Mouse (Mus musculus): Measurements from ENCODE around the gene Ngdn. TPM values are rescaled to one million over a fixed set of nuclear protein-coding genes. Genes with fewer than 3 reads are reported as not detected.
"Not testable (repeated sequence)": the region's sequence is repeated elsewhere in the genome, so short reads cannot be mapped to it uniquely, and the experiment has no call there.

Gene Ngdn
- polyA plus RNA-seq, 1 experiment from 2014 or later = 43.7 TPM

DNA sequence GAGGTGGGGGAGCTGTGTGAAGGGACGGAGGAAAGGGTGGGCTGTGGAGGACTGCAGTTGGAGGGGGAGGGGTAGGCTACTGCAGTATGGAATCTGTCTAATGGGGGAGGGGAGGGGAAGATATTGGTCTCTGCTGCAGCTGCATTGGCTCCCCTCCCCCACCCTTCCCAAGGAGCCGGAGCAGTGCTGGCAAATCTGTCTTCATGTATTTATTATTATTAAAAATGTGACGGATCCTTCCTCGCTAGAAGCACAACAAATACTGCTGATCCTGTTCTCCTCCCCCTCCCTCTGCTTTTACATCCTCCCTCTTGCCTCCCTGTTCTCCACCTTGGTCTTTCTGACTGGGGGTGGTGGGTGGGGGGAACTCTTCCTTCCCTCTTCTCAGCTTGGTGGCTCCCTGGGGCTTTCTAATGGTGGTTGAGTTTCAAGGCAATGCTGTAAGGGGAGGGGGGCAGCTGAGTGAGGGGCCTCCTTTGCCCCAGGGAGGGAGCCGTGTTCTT lies 13.1 kb downstream of the Ngdn start:
- no peak for TF ChIP-seq CTCF (IDR thresholded peaks at IDR 0.05)
- no peaks in the 10 kb centered on the region for H3K27me3 ChIP-seq
- ATAC-seq (no peak), DNase-seq (ENCODE audit: low read depth, low spot score) (no peak)
- POLR2A ChIA-PET = interaction anchor here (0.7 kb wide), 1 partner anchor 56 kb away, joined by 4 read pairs; no protein-coding TSS in a partner anchor
- in situ Hi-C loops (cut with MboI; ENCODE audit: low pct_unique_long_range_greater_than_20kb) = loop anchor here (5.0 kb wide), 1 partner anchor 54 kb away; no protein-coding TSS in a partner anchor
- CTCF ChIA-PET = interaction anchor here (1.2 to 8.9 kb wide), 5 partner anchors 20 to 70 kb away, joined by 3 to 79 read pairs (median 10); no protein-coding TSS in a partner anchor

GRCm38 (mm10) chr14:55029034-55029698 lies 13.9 kb downstream of the Ngdn start:
- ChIA-PET POLR2A (no interaction called here), CTCF (interaction anchor here (0.7 to 8.9 kb wide), 3 partner anchors 18 to 55 kb away, joined by 3 to 79 read pairs (median 10); no protein-coding TSS in a partner anchor)
- H3K27me3 ChIP-seq = no peaks in the 10 kb centered on the region
- no peak for DNase-seq (ENCODE audit: low read depth, low spot score)
- ATAC-seq = no peak
- peak; percentile 62 for TF ChIP-seq CTCF (IDR thresholded peaks at IDR 0.05)
- in situ Hi-C loops (cut with MboI; ENCODE audit: low pct_unique_long_range_greater_than_20kb) = loop anchor here (5.0 kb wide), 1 partner anchor 53 kb away; no protein-coding TSS in a partner anchor

- in situ Hi-C loops (cut with MboI; ENCODE audit: low pct_unique_long_range_greater_than_20kb) = no loop called here
- no peak for DNase-seq (ENCODE audit: low read depth, low spot score)
- no peak for TF ChIP-seq CTCF (IDR thresholded peaks at IDR 0.05)
- ATAC-seq = no peak
- POLR2A ChIA-PET = interaction anchor here (1.0 kb wide), 1 partner anchor 31 kb away, joined by 3 read pairs; no protein-coding TSS in a partner anchor
- H3K27me3 ChIP-seq = no peaks in the 10 kb centered on the region
- CTCF ChIA-PET = interaction anchor here (1.0 kb wide), 2 partner anchors 17 to 87 kb away, joined by 3 read pairs; no protein-coding TSS in a partner anchor
Measured at GRCm38 (mm10) chr14:55032695-55033225, 17.5 kb downstream of the Ngdn start.

- DNase-seq (ENCODE audit: low read depth, low spot score); in situ Hi-C loops (cut with MboI; ENCODE audit: low pct_unique_long_range_greater_than_20kb); ATAC-seq; POLR2A ChIA-PET; H3K27me3 ChIP-seq: not testable (repeated sequence)
- CTCF ChIA-PET = interaction anchor here (1.2 kb wide), 1 partner anchor 9 kb away, joined by 3 read pairs; no protein-coding TSS in a partner anchor
Measured at GRCm38 (mm10) chr14:55043694-55044093, 28.4 kb downstream of the Ngdn start.

DNA sequence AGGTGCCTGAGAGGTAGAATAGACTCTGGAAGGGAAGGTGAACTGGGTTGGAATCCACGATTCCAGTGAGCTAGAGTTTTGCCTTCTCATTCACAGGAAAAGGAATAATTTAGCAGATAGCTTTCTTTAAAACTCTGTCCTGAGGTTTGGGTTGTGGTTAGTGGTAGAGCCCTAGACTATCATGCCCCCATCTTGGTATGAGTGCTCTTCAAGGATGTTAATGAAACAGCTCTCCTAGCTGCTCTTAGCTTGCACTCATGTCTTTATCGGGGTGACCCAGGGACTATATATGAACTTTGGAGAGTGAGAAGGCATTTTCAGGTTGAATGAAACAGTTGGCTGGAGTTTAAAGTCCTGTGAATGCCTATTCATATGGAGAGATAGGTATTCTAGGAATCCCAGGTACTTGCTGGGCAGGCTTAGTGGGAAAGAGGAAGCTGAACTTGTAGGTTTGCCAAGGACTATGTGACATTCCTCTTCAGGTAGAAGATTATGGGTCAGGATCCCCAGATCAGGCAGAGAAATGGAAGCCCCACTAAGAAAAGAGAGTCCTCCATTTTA lies 32.8 kb downstream of the Ngdn start:
- POLR2A ChIA-PET = interaction anchor here (1.1 kb wide), 1 partner anchor 47 kb away, joined by 5 read pairs; the partner anchor contains the start of gene Thtpa

GRCm38 (mm10) chr14:55052496-55052895 lies 37.2 kb downstream of the Ngdn start:
- no peak for TF ChIP-seq CTCF (IDR thresholded peaks at IDR 0.05)
- no peak for ATAC-seq
- in situ Hi-C loops (cut with MboI; ENCODE audit: low pct_unique_long_range_greater_than_20kb) = no loop called here
- no peak for DNase-seq (ENCODE audit: low read depth, low spot score)
- ChIA-PET CTCF (no interaction called here), POLR2A (no interaction called here)
- H3K27me3 ChIP-seq = no peaks in the 10 kb centered on the region

More for the DNA sequence above, 32.8 kb downstream of the Ngdn start:
- no peak for TF ChIP-seq CTCF (IDR thresholded peaks at IDR 0.05)
- DNase-seq (ENCODE audit: low read depth, low spot score) = no peak
- ATAC-seq = no peak
- CTCF ChIA-PET = interaction anchor here (0.8 to 0.9 kb wide), 3 partner anchors 19 to 28 kb away, joined by 3 read pairs; no protein-coding TSS in a partner anchor
- in situ Hi-C loops (cut with MboI; ENCODE audit: low pct_unique_long_range_greater_than_20kb) = no loop called here
- H3K27me3 ChIP-seq = no peaks in the 10 kb centered on the region

- CTCF ChIA-PET = no interaction called here
- POLR2A ChIA-PET = no interaction called here
- in situ Hi-C loops (cut with MboI; ENCODE audit: low pct_unique_long_range_greater_than_20kb) = no loop called here
- no peak for ATAC-seq
- no peak for TF ChIP-seq CTCF (IDR thresholded peaks at IDR 0.05)
- H3K27me3 ChIP-seq = no peaks in the 10 kb centered on the region
- no peak for DNase-seq (ENCODE audit: low read depth, low spot score)
Measured at GRCm38 (mm10) chr14:55053050-55053449, 37.8 kb downstream of the Ngdn start.

- ChIA-PET CTCF (no interaction called here), POLR2A (no interaction called here)
- no peak for DNase-seq (ENCODE audit: low read depth, low spot score)
- no peak for ATAC-seq
- no peak for TF ChIP-seq CTCF (IDR thresholded peaks at IDR 0.05)
- no peaks in the 10 kb centered on the region for H3K27me3 ChIP-seq
- in situ Hi-C loops (cut with MboI; ENCODE audit: low pct_unique_long_range_greater_than_20kb) = no loop called here
Measured at GRCm38 (mm10) chr14:55053708-55054190, 38.5 kb downstream of the Ngdn start.

DNA sequence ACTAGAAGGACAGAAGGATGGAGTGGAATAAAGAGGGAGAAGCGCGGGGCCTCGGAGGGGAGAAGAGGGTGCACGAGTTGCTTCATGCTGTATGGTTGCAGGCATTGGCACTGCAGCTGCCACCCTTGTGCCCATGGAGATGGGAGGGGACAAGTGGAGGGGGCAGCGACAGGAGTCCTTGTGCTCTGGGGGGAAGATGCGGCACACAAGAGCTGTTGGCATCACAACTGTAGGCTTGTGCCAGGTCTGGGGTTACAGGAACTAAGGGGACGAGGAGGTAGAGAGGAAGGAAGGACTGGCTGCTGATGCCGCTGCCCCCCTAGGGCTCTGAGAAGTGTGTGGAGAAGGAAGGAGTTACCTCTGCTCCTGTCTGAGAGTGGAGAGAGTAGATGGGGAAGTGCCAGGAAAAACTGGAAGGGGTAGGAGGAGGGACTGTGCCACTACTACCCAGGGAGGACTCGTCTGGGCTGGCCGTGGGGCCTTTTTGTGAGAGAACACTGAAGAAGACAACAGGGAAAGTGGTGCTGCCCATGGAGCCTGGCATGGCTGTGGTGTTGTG lies 39.0 kb downstream of the Ngdn start:
- ChIA-PET POLR2A (no interaction called here), CTCF (no interaction called here)
- in situ Hi-C loops (cut with MboI; ENCODE audit: low pct_unique_long_range_greater_than_20kb) = no loop called here
- DNase-seq (ENCODE audit: low read depth, low spot score) = no peak
- ATAC-seq = no peak
- no peaks in the 10 kb centered on the region for H3K27me3 ChIP-seq
- no peak for TF ChIP-seq CTCF (IDR thresholded peaks at IDR 0.05)

GRCm38 (mm10) chr14:55055167-55055834 lies 40.0 kb downstream of the Ngdn start:
- no peaks in the 10 kb centered on the region for H3K27me3 ChIP-seq
- in situ Hi-C loops (cut with MboI; ENCODE audit: low pct_unique_long_range_greater_than_20kb) = no loop called here
- peak; percentile 90 for DNase-seq (ENCODE audit: low read depth, low spot score)
- POLR2A ChIA-PET = no interaction called here
- peak; percentile 89 for ATAC-seq
- CTCF ChIA-PET = interaction anchor here (1.1 kb wide), 1 partner anchor 31 kb away, joined by 3 read pairs; no protein-coding TSS in a partner anchor
- TF ChIP-seq CTCF (IDR thresholded peaks at IDR 0.05) = no peak

Measured in Patski (cell line).